Mouse (Mus musculus) left cerebral cortex, adult 9 months (tissue): ENCODE measurements around the gene Padi6.

Experiments
- DNase-seq, 2 experiments: peaks; one replicate each; pipeline ENCODE4 v3.0.0; 2022; ENCODE audit warnings: low spot score in 2 of 2

Padi6 gene

GRCm38 (mm10) chr4:140742543-140742942 lies at the start of gene Padi6:
TSS of gene Padi6 (minus strand) at chr4:140742643.
- no peak for DNase-seq

- no peak for DNase-seq
These were observed 48.6 kb upstream of the Padi6 start for GRCm38 (mm10) chr4:140791071-140791470.

GRCm38 (mm10) chr4:140789983-140790382 lies 47.5 kb upstream of the Padi6 start:
- no peak for DNase-seq

DNA sequence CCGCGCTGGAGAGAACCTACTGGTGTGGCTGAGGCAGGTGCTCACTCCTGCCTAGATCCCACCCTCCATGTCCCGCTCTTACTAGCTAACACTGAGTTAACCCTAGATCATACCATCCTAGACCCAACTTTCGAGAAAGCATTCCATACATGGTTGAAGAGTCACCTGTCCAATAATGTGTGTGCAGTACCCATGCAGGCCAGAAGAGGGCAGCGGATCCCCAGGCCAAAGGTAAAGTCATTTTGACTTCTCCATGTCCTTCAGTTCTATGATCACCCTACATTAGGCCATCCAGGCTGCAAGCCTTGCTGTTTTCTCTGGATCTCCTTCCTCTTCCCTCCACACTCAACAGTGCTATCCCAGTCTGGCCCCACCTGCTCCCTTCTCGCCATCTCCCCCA lies 46.5 kb upstream of the Padi6 start:
- peak in 1 of 2 experiments; percentile 38 for DNase-seq

DNA sequence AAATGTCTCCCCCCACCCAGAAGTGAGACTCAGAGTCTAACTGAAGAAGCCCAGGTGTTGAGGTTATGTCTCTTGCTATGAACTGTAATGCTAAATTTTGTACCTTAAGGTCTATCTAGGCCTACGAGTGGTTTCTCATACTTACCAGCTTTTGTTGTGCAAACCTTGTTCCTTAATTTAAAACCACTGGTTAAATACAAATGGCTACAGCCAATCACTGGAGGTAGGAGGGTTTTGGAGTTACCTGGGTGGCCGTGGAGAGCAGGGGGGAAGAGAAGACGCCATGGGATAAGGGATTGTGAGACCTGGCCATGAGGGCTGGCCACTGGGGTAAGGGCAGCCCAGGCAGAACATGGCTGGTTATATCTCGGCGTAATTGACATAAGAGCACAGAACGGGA lies 45.8 kb upstream of the Padi6 start:
- DNase-seq = no peak

GRCm38 (mm10) chr4:140787414-140787813 lies 45.0 kb upstream of the Padi6 start:
- no peak for DNase-seq

GRCm38 (mm10) chr4:140785217-140785616 lies 42.8 kb upstream of the Padi6 start:
- DNase-seq = no peak

DNA sequence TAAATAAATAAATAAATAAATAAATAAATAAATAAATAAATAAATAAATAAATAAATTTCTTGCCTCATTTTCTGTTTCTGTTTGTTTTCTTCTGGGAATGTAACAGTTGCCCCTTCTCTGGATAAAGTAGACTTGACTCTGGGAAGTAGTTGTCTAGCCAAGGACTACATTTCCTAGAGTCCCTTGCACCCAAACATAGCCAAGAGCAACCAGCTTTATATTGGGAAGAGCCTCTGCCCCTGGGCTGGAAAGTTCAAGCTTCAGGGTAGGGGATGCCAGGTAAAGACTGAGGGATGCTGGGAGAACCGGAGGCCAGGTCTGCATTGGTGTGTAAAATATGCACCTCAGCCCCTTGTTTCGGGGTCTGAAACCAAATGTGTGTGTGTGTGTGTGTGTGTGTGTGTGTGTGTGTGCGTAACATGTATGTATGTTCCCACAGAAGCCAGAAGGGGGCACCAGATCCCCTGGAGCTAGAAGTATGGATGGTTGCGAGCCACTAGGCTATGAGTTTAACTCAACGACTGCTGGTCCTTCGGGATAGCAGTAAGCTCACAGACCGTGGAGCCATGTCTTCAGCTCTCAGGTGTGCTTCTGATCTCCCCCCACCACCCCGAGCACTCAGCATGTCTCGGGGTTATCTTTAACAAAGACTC lies 42.0 kb upstream of the Padi6 start:
- no peak for DNase-seq

GRCm38 (mm10) chr4:140782821-140783220 lies 40.4 kb upstream of the Padi6 start:
- DNase-seq = no peak

DNA sequence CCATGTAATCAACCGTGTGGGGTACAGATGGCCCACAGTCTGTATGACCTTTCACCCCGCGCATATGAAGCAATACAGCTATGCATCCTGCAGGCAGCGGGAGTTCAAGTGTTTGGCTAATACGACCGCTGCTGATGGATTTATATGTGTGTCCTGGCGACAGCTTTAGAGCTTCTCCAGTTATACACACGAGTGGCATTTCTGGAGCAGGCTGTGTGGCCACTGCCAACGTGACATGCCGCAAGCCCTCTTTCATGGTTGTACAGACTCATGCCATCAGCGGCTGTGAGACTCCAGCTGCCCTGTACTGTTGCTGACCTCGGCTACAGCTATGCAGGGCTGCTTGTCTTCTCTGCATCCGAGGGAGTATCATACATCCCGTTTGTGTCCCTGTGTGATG lies 38.1 kb upstream of the Padi6 start:
- DNase-seq = no peak

DNA sequence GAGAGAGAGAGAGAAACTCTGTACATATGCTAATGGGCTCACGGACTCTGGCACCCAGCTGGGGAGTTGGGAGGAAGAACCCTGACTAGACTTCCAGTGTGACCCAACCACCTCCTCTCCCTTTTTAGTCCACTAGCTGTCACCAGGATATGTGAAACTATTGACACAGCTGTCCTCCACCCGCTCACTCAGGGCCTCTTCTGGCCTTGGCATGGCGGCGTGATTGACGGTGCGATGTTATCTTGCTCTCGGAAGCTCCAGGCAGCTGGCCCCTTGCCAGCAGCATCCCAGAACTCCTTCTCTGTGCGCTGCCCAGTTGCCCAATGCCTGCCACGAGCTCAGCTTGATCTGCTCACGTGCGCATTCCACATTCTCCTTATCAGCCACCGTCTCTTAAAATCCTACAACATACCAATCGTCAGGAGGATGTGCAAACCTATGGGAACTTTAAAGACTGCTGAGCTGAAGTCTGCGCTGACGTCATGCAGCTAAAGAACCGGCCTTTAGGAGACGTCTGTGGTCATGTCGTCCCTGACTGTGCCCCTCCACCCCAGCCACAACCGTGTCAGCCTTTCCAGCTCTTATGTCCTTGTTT lies 37.5 kb upstream of the Padi6 start:
- DNase-seq = no peak

DNA sequence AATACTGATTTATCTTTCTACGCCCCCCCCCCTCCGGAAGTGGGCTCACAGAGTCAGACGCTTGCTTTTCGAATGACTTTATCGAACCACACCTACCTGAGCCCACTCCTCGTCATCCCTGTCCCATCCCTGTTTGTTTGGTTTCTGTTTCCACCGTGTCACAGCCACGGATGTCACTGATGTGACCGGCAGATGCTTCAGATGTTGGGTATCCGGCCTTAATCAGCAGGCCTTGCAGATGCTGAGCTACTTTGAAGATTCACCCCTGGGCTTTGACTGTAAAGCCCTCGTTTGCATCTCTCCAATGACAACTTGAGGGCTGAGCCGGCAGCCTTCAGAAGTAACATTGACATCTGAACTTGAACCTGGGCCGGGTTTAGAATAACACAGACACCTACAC lies 34.2 kb upstream of the Padi6 start:
- DNase-seq = no peak

GRCm38 (mm10) chr4:140775876-140776275 lies 33.4 kb upstream of the Padi6 start:
- DNase-seq = no peak

DNA sequence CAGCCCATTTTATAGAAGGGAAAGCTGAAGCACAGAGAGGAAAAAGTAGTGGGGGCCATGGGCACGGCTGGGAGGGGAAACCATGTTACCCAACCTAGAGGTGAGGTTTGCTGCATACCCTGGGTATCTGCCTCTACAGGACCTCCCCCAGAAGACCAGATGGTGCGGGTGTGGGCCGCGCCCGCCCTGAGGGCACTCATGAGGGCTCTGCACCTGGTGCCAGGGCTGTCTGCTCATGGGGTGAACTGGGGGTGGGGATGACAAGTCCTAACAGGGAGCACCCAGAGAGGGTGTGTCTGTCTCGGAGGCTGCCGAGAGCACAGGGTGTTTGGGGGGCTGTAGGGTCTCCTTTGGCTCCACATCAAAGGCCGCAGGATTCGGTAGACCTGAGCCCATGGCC lies 32.5 kb upstream of the Padi6 start:
- no peak for DNase-seq

- DNase-seq = no peak
These were observed 31.8 kb upstream of the Padi6 start, which contains the start of gene Padi4 for GRCm38 (mm10) chr4:140774025-140774800. TSS of gene Padi4 (minus strand) at chr4:140774236.

DNA sequence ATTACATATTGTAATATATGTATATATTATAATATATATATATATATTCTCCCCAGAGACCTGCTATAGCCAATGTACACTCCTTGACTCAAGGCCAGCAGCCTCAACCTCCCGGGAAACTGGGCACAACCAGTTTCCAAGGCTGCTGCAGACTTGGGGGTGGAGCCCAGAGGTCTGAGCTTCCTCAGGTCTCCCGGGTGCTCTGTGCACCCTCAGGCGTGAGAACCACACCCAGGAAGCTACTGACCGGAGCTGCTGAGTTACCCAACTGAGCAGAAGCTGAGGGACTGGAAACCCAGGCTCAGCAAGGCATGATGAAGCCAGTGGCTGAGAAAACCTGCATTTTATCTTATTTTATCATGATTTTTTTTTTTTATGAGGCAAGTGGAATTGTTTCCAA lies 28.6 kb upstream of the Padi6 start:
- no peak for DNase-seq

- no peak for DNase-seq
These were observed 28.0 kb upstream of the Padi6 start for GRCm38 (mm10) chr4:140770433-140770832.

GRCm38 (mm10) chr4:140768973-140769372 lies 26.5 kb upstream of the Padi6 start:
- no peak for DNase-seq

DNA sequence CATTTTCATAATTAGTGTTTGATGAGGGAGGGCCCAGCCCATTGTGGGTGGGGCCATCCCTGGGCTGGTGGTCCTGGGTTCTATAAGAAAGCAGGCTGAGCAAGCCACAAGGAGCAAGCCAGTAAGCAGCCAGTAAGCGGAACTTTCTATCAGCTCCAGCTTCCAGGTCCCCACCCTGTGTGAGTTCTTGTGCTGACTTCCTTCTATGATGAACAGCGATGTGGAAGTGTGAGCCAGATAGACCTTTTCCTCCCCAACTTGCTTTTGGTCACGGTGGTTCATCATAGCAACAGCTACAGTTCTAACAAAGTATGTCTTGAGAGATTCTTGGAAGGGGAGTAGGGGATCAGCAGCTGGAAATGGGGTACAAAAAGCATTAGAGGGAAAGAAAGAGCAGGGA lies 23.5 kb upstream of the Padi6 start:
- no peak for DNase-seq

DNA sequence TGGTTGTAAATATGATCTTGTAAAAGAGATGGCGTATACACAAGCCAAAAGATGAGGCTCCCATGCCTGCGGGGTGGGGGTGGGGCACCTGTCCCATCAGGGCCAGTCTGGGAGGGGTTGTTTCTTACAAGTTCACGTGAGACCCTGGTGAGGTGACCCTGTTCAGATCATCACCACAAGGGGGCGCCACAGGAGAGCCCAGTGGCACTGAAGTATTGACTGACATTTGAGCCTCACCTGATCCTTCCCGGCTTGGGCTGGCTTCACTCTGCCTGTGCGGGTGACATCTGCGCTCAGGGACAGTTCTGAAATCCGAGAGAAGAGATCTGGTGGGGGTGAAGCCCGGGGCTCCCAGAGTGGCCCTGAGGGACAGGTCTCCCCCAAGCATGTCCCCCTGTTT lies 20.7 kb upstream of the Padi6 start:
- peak in 1 of 2 experiments; percentile 15 for DNase-seq

DNA sequence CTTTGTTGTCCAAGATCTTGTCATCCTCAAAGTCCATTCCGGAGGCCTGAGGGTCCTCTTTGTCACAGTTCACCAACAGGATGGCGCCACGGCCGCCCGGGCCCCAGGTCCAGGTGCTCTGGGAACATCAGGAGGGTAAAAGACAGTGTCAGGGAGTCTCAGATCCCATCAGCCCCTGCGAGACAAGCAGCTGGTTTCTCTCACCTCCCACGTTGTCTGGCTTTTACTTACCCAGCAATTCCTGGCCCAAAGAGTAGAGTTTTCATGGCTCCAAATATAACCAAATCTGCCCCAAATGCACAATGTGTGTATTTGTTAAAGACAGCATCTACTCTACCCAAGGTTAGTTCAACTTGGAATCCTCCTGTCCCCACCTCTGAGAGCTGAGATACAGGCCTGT lies 19.2 kb upstream of the Padi6 start:
- DNase-seq = no peak

GRCm38 (mm10) chr4:140755811-140756210 lies 13.4 kb upstream of the Padi6 start:
- DNase-seq = no peak

DNA sequence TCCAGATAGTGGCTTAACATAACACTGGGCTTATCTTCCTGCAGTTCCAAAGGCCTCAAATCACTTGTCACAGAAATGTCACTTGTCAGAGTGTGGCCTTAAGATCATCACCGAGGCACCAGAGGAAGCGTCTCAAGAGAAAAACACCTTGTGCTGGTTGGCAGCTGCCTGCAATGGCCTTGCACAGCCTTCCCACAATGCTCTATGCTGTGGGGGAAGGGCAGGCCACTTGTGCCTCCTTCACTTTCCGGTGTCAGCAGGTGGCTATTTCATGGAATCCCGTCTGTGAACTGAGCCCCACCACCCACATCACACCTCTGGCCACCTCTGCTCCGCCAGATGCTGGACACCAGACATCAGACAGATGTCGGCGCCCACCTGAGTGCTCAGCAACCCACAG lies 10.9 kb upstream of the Padi6 start:
- DNase-seq = no peak
